Mouse (Mus musculus): Measurements from ENCODE around the gene Rptor. TPM values are rescaled to one million over a fixed set of nuclear protein-coding genes. Genes with fewer than 3 reads are reported as not detected.

Rptor gene
- polyA plus RNA-seq, 1 experiment = 26.2 TPM

- DNase-seq = no peak
- Histone ChIP-seq H3K4me3 (replicated peaks; ENCODE audit: extremely low read depth, low read depth, low read length) (no peak overlapping the region), H3K4me1 (ENCODE audit: control insufficient read depth, insufficient read depth, low read length) (peaks cover 38% of the 10 kb centered on the region)
- WGBS = 43% methylated on average over 4 of the region's 4 CpGs
- TF ChIP-seq POLR2A (IDR thresholded peaks at IDR 0.05; ENCODE audit: borderline replicate concordance, extremely low read depth, low read depth, low read length) (no peak), CTCF (IDR thresholded peaks at IDR 0.05; ENCODE audit: insufficient read depth, low read length) (no peak)
These were observed 345.6 kb downstream of the Rptor start for GRCm38 (mm10) chr11:119948305-119948704.

DNA sequence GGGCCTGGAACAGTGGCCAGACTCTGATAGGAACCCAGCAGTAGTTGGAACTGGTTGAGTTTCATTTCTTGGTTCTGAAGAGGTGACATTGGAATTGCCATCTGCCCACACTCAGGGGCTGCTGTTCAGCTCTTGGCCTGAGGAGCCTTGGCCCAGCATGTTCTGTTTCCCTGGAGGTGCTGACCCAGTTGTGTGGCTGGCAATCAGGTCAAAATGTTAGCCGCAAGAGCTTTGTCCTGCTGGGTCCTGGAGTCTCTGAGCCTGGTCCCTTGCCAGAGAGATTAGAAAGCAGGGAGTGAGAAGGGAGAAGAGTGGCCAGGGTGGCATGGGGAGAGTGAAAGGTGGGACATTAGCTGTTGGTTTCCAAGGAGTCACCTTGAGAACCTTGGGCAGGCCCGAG, 346.1 kb downstream of the Rptor start:
- 46% methylated on average over 2 of the region's 2 CpGs for WGBS
- DNase-seq = no peak
- Histone ChIP-seq H3K4me1 (ENCODE audit: control insufficient read depth, insufficient read depth, low read length) (peaks cover 43% of the 10 kb centered on the region), H3K4me3 (replicated peaks; ENCODE audit: extremely low read depth, low read depth, low read length) (no peak overlapping the region)
- no peak for TF ChIP-seq CTCF (IDR thresholded peaks at IDR 0.05; ENCODE audit: insufficient read depth, low read length)
- no peak for TF ChIP-seq POLR2A (IDR thresholded peaks at IDR 0.05; ENCODE audit: borderline replicate concordance, extremely low read depth, low read depth, low read length)

Other genes starting within 250 kb of the Rptor start
- 63.2 and 66.5 TPM in 2 replicates for gene Sgsh, start 247.4 kb upstream of the Rptor start, polyA plus RNA-seq (2012; rRNA removed)
- gene Slc26a11, start 247.3 kb upstream of the Rptor start, polyA plus RNA-seq (2012; rRNA removed) = 25.7 and 28.0 TPM in 2 replicates
- 19.5 and 24.3 TPM in 2 replicates for gene Rnf213, start 209.8 kb upstream of the Rptor start, polyA plus RNA-seq (2012; rRNA removed)
- 16.0 and 21.9 TPM in 2 replicates for gene Endov, start 111.6 kb upstream of the Rptor start, polyA plus RNA-seq (2012; rRNA removed)
- gene Nptx1, start 55.2 kb upstream of the Rptor start, polyA plus RNA-seq (2012; rRNA removed) = 8.7 and 11.8 TPM in 2 replicates